Mouse (Mus musculus) embryonic fibroblast, embryonic 13.5 days (primary cell): ENCODE results near the gene Ptbp1.

Source experiments
- CTCF ChIP-seq: IDR thresholded peaks from 2 replicates; pipeline ENCODE4 v1.5.1; 2011; ENCODE audit warnings: mild to moderate bottlenecking, control low read depth, low read length, moderate library complexity, borderline replicate concordance; ENCODE audit not compliant: insufficient read depth
- POLR2A ChIP-seq: IDR thresholded peaks from 2 replicates; pipeline ENCODE4 v1.6.1; 2011; ENCODE audit warnings: low read depth, mild to moderate bottlenecking, control low read depth, low read length, moderate library complexity

- TF ChIP-seq CTCF (no peak), POLR2A (no peak)
These were observed 53.2 kb downstream of the Ptbp1 start for GRCm38 (mm10) chr10:79907415-79907814.
